Mouse (Mus musculus) liver, postnatal 0 days (tissue): Measurements from ENCODE around the gene Gna13.

Source experiments
- CTCF ChIP-seq: sonication (generic); IDR thresholded peaks from 2 replicates; pipeline ENCODE4 v1.5.1; 2016; ENCODE audit warnings: antibody characterized with exemption, low read depth
- EP300 ChIP-seq: IDR thresholded peaks from 2 replicates; pipeline ENCODE4 v1.6.1; 2016; ENCODE audit warnings: antibody characterized with exemption, low read depth, mild to moderate bottlenecking

DNA sequence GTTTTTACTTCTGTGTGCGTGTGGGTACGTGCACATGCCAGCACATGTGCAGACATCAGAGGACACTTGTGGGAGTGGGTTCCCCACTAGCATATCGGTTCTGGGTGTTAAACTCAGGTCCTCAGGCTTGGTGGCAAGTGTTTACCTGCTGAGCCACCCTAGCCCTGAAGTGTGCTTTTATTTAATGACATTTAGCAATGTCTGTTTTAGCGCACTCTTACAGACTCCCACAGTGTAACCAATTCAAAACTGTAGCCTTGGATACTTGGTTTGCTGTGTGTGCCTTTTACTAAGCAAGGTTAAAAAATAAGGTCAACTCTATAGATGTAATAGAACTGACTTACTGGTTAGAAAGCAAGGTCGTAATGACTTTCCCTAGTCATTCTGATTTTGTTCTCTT, 3.2 kb downstream of the Gna13 start:
- TF ChIP-seq CTCF: no peak
- TF ChIP-seq EP300: no peak
